Mouse (Mus musculus): ENCODE measurements around the gene Sphk2. TPM values are rescaled to one million over a fixed set of nuclear protein-coding genes. Genes with fewer than 3 reads are reported as not detected.

Gene Sphk2
- polyA plus RNA-seq, 2 experiments: 27.5 to 36.9 TPM

GRCm38 (mm10) chr7:45692364-45692763, 25.4 kb downstream of the Sphk2 start:
- Histone ChIP-seq H3K4me1 (ENCODE audit: control insufficient read depth, insufficient read depth, low read length) (no peaks in the 10 kb centered on the region), H3K9me3 (ENCODE audit: control insufficient read depth, low read length) (no peaks in the 10 kb centered on the region), H3K9ac (ENCODE audit: low read depth, low read length, severe bottlenecking) (no peak overlapping the region), H3K4me3 (replicated peaks; ENCODE audit: low read length) (no peak overlapping the region), H3K27ac (replicated peaks; ENCODE audit: low read depth, low read length) (no peak overlapping the region), H3K27me3 (ENCODE audit: control insufficient read depth, insufficient read depth, low read length) (no peaks in the 10 kb centered on the region), H3K36me3 (ENCODE audit: control insufficient read depth, insufficient read depth, low read length) (no peaks in the 10 kb centered on the region), H3K4me2 (replicated peaks; ENCODE audit: low read depth, low read length, severe bottlenecking) (no peak overlapping the region)
- no peak for DNase-seq (ENCODE audit: low spot score)
- no peak for TF ChIP-seq POLR2A (IDR thresholded peaks at IDR 0.05; ENCODE audit: borderline replicate concordance, extremely low read depth, insufficient read depth, insufficient read length)
- 94% methylated on average over 2 of the region's 2 CpGs for WGBS
- ATAC-seq (ENCODE audit: low FRiP score, low read depth): no peak

- DNase-seq (ENCODE audit: low spot score) (no peak), ATAC-seq (ENCODE audit: low FRiP score, low read depth) (no peak)
- H3K9me3 ChIP-seq (ENCODE audit: control insufficient read depth, low read length): no peaks in the 10 kb centered on the region
- TF ChIP-seq POLR2A (IDR thresholded peaks at IDR 0.05; ENCODE audit: borderline replicate concordance, extremely low read depth, insufficient read depth, insufficient read length): no peak
- no peaks in the 10 kb centered on the region for H3K27me3 ChIP-seq (ENCODE audit: control insufficient read depth, insufficient read depth, low read length)
- no peak overlapping the region for H3K4me3 ChIP-seq (replicated peaks; ENCODE audit: low read length)
- no peak overlapping the region for H3K27ac ChIP-seq (replicated peaks; ENCODE audit: low read depth, low read length)
- 79% methylated on average over 11 of the region's 11 CpGs for WGBS
- no peaks in the 10 kb centered on the region for H3K36me3 ChIP-seq (ENCODE audit: control insufficient read depth, insufficient read depth, low read length)
- peaks cover 4% of the 10 kb centered on the region; the same call in 1 of the 2 replicates for H3K4me1 ChIP-seq (ENCODE audit: control insufficient read depth, insufficient read depth, low read length)
- no peak overlapping the region for H3K4me2 ChIP-seq (replicated peaks; ENCODE audit: low read depth, low read length, severe bottlenecking)
- no peak overlapping the region for H3K9ac ChIP-seq (ENCODE audit: low read depth, low read length, severe bottlenecking)
Measured at GRCm38 (mm10) chr7:45689800-45690199, 28.0 kb downstream of the Sphk2 start.

GRCm38 (mm10) chr7:45689099-45689498, 28.7 kb downstream of the Sphk2 start:
- no peak for DNase-seq (ENCODE audit: low spot score)
- no peak overlapping the region for H3K4me2 ChIP-seq (replicated peaks; ENCODE audit: low read depth, low read length, severe bottlenecking)

GRCm38 (mm10) chr7:45686841-45687240, 31.0 kb downstream of the Sphk2 start:
- Histone ChIP-seq H3K9ac (ENCODE audit: low read depth, low read length, severe bottlenecking) (no peak overlapping the region), H3K27ac (replicated peaks; ENCODE audit: low read depth, low read length) (no peak overlapping the region), H3K4me1 (ENCODE audit: control insufficient read depth, insufficient read depth, low read length) (peaks cover 4% of the 10 kb centered on the region; the same call in 1 of the 2 replicates), H3K36me3 (ENCODE audit: control insufficient read depth, insufficient read depth, low read length) (no peaks in the 10 kb centered on the region), H3K4me2 (replicated peaks; ENCODE audit: low read depth, low read length, severe bottlenecking) (no peak overlapping the region), H3K9me3 (ENCODE audit: control insufficient read depth, low read length) (no peaks in the 10 kb centered on the region), H3K27me3 (ENCODE audit: control insufficient read depth, insufficient read depth, low read length) (no peaks in the 10 kb centered on the region), H3K4me3 (replicated peaks; ENCODE audit: low read length) (no peak overlapping the region)
- ATAC-seq (ENCODE audit: low FRiP score, low read depth): no peak
- no peak for DNase-seq (ENCODE audit: low spot score)
- no peak for TF ChIP-seq POLR2A (IDR thresholded peaks at IDR 0.05; ENCODE audit: borderline replicate concordance, extremely low read depth, insufficient read depth, insufficient read length)
- WGBS: 79% methylated on average over 3 of the region's 3 CpGs

More at GRCm38 (mm10) chr7:45689099-45689498, 28.7 kb downstream of the Sphk2 start:
- Histone ChIP-seq H3K27ac (replicated peaks; ENCODE audit: low read depth, low read length) (no peak overlapping the region), H3K4me3 (replicated peaks; ENCODE audit: low read length) (no peak overlapping the region), H3K36me3 (ENCODE audit: control insufficient read depth, insufficient read depth, low read length) (no peaks in the 10 kb centered on the region), H3K9me3 (ENCODE audit: control insufficient read depth, low read length) (no peaks in the 10 kb centered on the region), H3K4me1 (ENCODE audit: control insufficient read depth, insufficient read depth, low read length) (peaks cover 4% of the 10 kb centered on the region; the same call in 1 of the 2 replicates), H3K9ac (ENCODE audit: low read depth, low read length, severe bottlenecking) (no peak overlapping the region), H3K27me3 (ENCODE audit: control insufficient read depth, insufficient read depth, low read length) (no peaks in the 10 kb centered on the region)
- 61% methylated on average over 6 of the region's 6 CpGs for WGBS
- no peak for TF ChIP-seq POLR2A (IDR thresholded peaks at IDR 0.05; ENCODE audit: borderline replicate concordance, extremely low read depth, insufficient read depth, insufficient read length)
- no peak for ATAC-seq (ENCODE audit: low FRiP score, low read depth)

GRCm38 (mm10) chr7:45685811-45686210, 32.0 kb downstream of the Sphk2 start:
- no peaks in the 10 kb centered on the region for H3K36me3 ChIP-seq (ENCODE audit: control insufficient read depth, insufficient read depth, low read length)
- no peak overlapping the region for H3K9ac ChIP-seq (ENCODE audit: low read depth, low read length, severe bottlenecking)
- no peak overlapping the region for H3K4me2 ChIP-seq (replicated peaks; ENCODE audit: low read depth, low read length, severe bottlenecking)
- H3K4me3 ChIP-seq (replicated peaks; ENCODE audit: low read length): no peak overlapping the region
- ATAC-seq (ENCODE audit: low FRiP score, low read depth) (no peak), DNase-seq (ENCODE audit: low spot score) (no peak)
- H3K4me1 ChIP-seq (ENCODE audit: control insufficient read depth, insufficient read depth, low read length): peaks cover 4% of the 10 kb centered on the region; the same call in 1 of the 2 replicates
- H3K27ac ChIP-seq (replicated peaks; ENCODE audit: low read depth, low read length): no peak overlapping the region
- no peaks in the 10 kb centered on the region for H3K9me3 ChIP-seq (ENCODE audit: control insufficient read depth, low read length)
- WGBS: 35% methylated on average over 10 of the region's 10 CpGs
- no peak for TF ChIP-seq POLR2A (IDR thresholded peaks at IDR 0.05; ENCODE audit: borderline replicate concordance, extremely low read depth, insufficient read depth, insufficient read length)
- H3K27me3 ChIP-seq (ENCODE audit: control insufficient read depth, insufficient read depth, low read length): no peaks in the 10 kb centered on the region

Data from limb, embryonic 14.5 days (tissue).